ENCODE assay signal across 21 mouse cellular contexts in the genomic region with DNA sequence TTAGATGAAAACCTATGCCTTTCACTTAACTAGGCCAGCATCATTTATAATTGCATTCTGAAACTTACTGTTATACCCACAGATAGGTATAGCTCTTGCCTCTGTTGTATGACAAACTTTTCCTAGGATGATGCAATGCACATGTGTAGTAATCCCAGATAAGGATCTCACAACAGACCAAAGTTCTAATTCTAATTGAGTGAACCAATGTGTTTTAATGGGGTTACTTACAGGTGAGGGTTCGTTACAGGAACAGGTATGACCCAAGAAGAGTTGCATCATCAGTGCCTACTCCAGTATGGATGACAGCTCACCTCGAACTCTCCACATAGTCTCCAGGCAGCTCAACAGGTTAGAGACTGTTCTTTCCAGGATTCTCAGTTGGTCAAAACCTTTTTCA.
A peak's percentile ranks its signal among the peaks of the same experiment; 100 is the strongest.
DNase-seq lines count a peak whose midpoint lies in the region; ATAC-seq lines count a peak whose summit lies in the region.
"Had no signal": no experiment of that assay in that cellular context is flagged by ENCODE, and none has a peak within 500 bp of the region (broad histone marks: within the 10 kb centered on the region; RNA-seq: fewer than 3 reads in every experiment).

No protein-coding gene starts in this region.

- no peak overlapping the region for H3K4me2 ChIP-seq in liver, embryonic 16.5 days (ENCODE audit: low read depth, low read length)
- no peak overlapping the region for H3K4me2 ChIP-seq in liver, embryonic 12.5 days
- H3K4me2 ChIP-seq: embryonic facial prominence, embryonic 13.5 days; embryonic facial prominence, embryonic 15.5 days; forebrain, embryonic 13.5 days; forebrain, embryonic 15.5 days had no signal

- ATAC-seq in liver, embryonic 16.5 days (ENCODE audit: low read depth) = 0 out of 2 replicates have a peak, but pooled peaks have one; percentile 13
- no peak for ATAC-seq in liver, embryonic 12.5 days
- ATAC-seq: forebrain, embryonic 13.5 days; forebrain, embryonic 15.5 days; forebrain, postnatal 0 days had no signal

- peak; percentile 57 for DNase-seq in fat pad, adult 2 months (ENCODE audit: extremely low read depth, low read depth, low spot score)
- peak; percentile 63 for DNase-seq in gonadal fat pad, adult 2 months (ENCODE audit: low read depth)
- DNase-seq in layer of hippocampus, adult 11-12 months (ENCODE audit: low spot score) = no peak
- no peak for DNase-seq in c-Kit-positive CD71-positive TER-119-positive erythroid progenitor cells, embryonic 14.5 days (ENCODE audit: low spot score)
- DNase-seq: adrenal gland, adult 2 months; adrenal gland, postnatal 10 days; adrenal gland, postnatal 25 days; cerebellum, adult 11-12 months; cerebellum, adult 2 months; cerebellum, adult 9-10 months; cerebellum, postnatal 10 days; cerebellum, postnatal 25 days; embryo, embryonic 11 days; forebrain, postnatal 0 days had no signal

- WGBS in liver, embryonic 16.5 days (ENCODE audit: insufficient replicate concordance) = 21% methylated on average over 2 of the region's 2 CpGs
- 68% methylated on average over 2 of the region's 2 CpGs for WGBS in liver, embryonic 12.5 days (ENCODE audit: insufficient replicate concordance)

- no peak overlapping the region for H3K4me3 ChIP-seq in liver, embryonic 16.5 days (ENCODE audit: low read depth, low read length)
- H3K4me3 ChIP-seq in liver, embryonic 12.5 days = no peak overlapping the region
- H3K4me3 ChIP-seq: embryonic facial prominence, embryonic 13.5 days; embryonic facial prominence, embryonic 15.5 days; erythroblast, embryonic 14.5 days; forebrain, embryonic 13.5 days; forebrain, embryonic 15.5 days had no signal

- no peaks in the 10 kb centered on the region for H3K27me3 ChIP-seq in liver, embryonic 16.5 days (ENCODE audit: control insufficient read depth, insufficient read depth, low read depth, low read length)
- H3K27me3 ChIP-seq in liver, embryonic 12.5 days (replicated peaks) = no peaks in the 10 kb centered on the region
- H3K27me3 ChIP-seq: embryonic facial prominence, embryonic 13.5 days; embryonic facial prominence, embryonic 15.5 days; forebrain, embryonic 13.5 days; forebrain, embryonic 15.5 days had no signal

- no peaks in the 10 kb centered on the region for H3K4me1 ChIP-seq in liver, embryonic 16.5 days (ENCODE audit: control insufficient read depth, low read depth, low read length)
- H3K4me1 ChIP-seq in liver, embryonic 12.5 days = no peaks in the 10 kb centered on the region
- H3K4me1 ChIP-seq: forebrain, embryonic 13.5 days; forebrain, embryonic 15.5 days had no signal

- no peak overlapping the region for H3K27ac ChIP-seq in liver, embryonic 16.5 days (ENCODE audit: low read length)
- no peak overlapping the region for H3K27ac ChIP-seq in liver, embryonic 12.5 days
- H3K27ac ChIP-seq: embryonic facial prominence, embryonic 13.5 days; embryonic facial prominence, embryonic 15.5 days; forebrain, embryonic 13.5 days; forebrain, embryonic 15.5 days had no signal

- no peaks in the 10 kb centered on the region for H3K36me3 ChIP-seq in liver, embryonic 16.5 days (ENCODE audit: control insufficient read depth, insufficient read depth)
- H3K36me3 ChIP-seq in liver, embryonic 12.5 days = no peaks in the 10 kb centered on the region
- H3K36me3 ChIP-seq: embryonic facial prominence, embryonic 13.5 days; embryonic facial prominence, embryonic 15.5 days; forebrain, embryonic 15.5 days had no signal

- H3K9me3 ChIP-seq in liver, embryonic 16.5 days (replicated peaks; ENCODE audit: control insufficient read depth, low read length) = no peaks in the 10 kb centered on the region
- no peaks in the 10 kb centered on the region for H3K9me3 ChIP-seq in liver, embryonic 12.5 days (replicated peaks)
- H3K9me3 ChIP-seq: embryonic facial prominence, embryonic 13.5 days; embryonic facial prominence, embryonic 15.5 days; forebrain, embryonic 13.5 days; forebrain, embryonic 15.5 days had no signal

- H3K9ac ChIP-seq in liver, embryonic 16.5 days (ENCODE audit: low read depth, low read length) = no peak overlapping the region
- H3K9ac ChIP-seq in liver, embryonic 12.5 days = no peak overlapping the region
- H3K9ac ChIP-seq: embryonic facial prominence, embryonic 13.5 days; embryonic facial prominence, embryonic 15.5 days; forebrain, embryonic 13.5 days; forebrain, embryonic 15.5 days; forebrain, postnatal 0 days had no signal

Comparison
In these comparisons a context has a peak if more than half of its experiments do, and no peak if none do; other contexts are left out.
1. DNase-seq: peak in fat pad, adult 2 months (single experiment) and gonadal fat pad, adult 2 months (single experiment); none in layer of hippocampus, adult 11-12 months (single experiment) and c-Kit-positive CD71-positive TER-119-positive erythroid progenitor cells, embryonic 14.5 days (single experiment).